Mouse (Mus musculus) liver, postnatal 0 days (tissue): ENCODE data around the gene Car5a.

Experiments
- CTCF ChIP-seq: sonication (generic); IDR thresholded peaks from 2 replicates; pipeline ENCODE4 v1.5.1; 2016; ENCODE audit warnings: antibody characterized with exemption, low read depth
- EP300 ChIP-seq: IDR thresholded peaks from 2 replicates; pipeline ENCODE4 v1.6.1; 2016; ENCODE audit warnings: antibody characterized with exemption, low read depth, mild to moderate bottlenecking

GRCm38 (mm10) chr8:121901498-121902236, 43.0 kb downstream of the Car5a start:
- TF ChIP-seq CTCF, result no peak
- TF ChIP-seq EP300, result no peak
